Mouse (Mus musculus) heart, adult 2 months (tissue): ENCODE measurements around the gene Tcf12. TPM values are rescaled to one million over a fixed set of nuclear protein-coding genes. Genes with fewer than 3 reads are reported as not detected.
A peak's percentile ranks its signal among the peaks of the same experiment; 100 is the strongest.

Experiments used
- DNase-seq, 2 experiments: peaks; one replicate each; pipeline ENCODE4 v3.0.0; 2021
- H3K27ac ChIP-seq: fragments of 200-600 bp; 2 replicates; pipeline ENCODE4 v1.8.1; 2022
- H3K27me3 ChIP-seq: fragments of 200-500 bp; 2 replicates; pipeline ENCODE4 v1.6.1; 2012; ENCODE audit warnings: mild to moderate bottlenecking, low read length, inconsistent platforms, mixed read lengths; ENCODE audit not compliant: control insufficient read depth, insufficient read depth
- H3K36me3 ChIP-seq: fragments of 200-500 bp; 2 replicates; pipeline ENCODE4 v1.6.1; 2012; ENCODE audit warnings: low read length, inconsistent platforms; ENCODE audit not compliant: control insufficient read depth, insufficient read depth
- H3K4me1 ChIP-seq: fragments of 200-500 bp; 2 replicates; pipeline ENCODE4 v1.6.1; 2011; ENCODE audit warnings: low read length; ENCODE audit not compliant: control insufficient read depth, insufficient read depth
- H3K4me3 ChIP-seq: fragments of 200-600 bp; 2 replicates; pipeline ENCODE4 v1.8.1; 2022
- H3K79me2 ChIP-seq: fragments of 200-500 bp; replicated peaks from 2 replicates; pipeline ENCODE4 v1.6.1; 2012; ENCODE audit warnings: mild to moderate bottlenecking, inconsistent platforms, low read length, moderate library complexity, mixed read lengths; ENCODE audit not compliant: control insufficient read depth, insufficient read depth
- H3K9ac ChIP-seq: fragments of 200-500 bp; 2 replicates; pipeline ENCODE4 v1.6.1; 2012; ENCODE audit warnings: low read depth, mild to moderate bottlenecking, control low read depth, inconsistent platforms, low read length, mixed read lengths
- CTCF ChIP-seq: fragments of 200-600 bp; IDR thresholded peaks from 2 replicates; pipeline ENCODE4 v1.8.1; 2022; ENCODE audit warnings: antibody characterized with exemption, mild to moderate bottlenecking, moderate library complexity
- EP300 ChIP-seq: fragments of 200-500 bp; IDR thresholded peaks from 2 replicates; pipeline ENCODE4 v1.6.1; 2011; ENCODE audit warnings: low read depth, low read length, control low read depth; ENCODE audit not compliant: insufficient read depth
- POLR2A ChIP-seq: fragments of 200-500 bp; IDR thresholded peaks from 2 replicates; pipeline ENCODE4 v1.6.1; 2011; ENCODE audit warnings: mild to moderate bottlenecking, low read depth, low read length, control low read depth; ENCODE audit not compliant: insufficient read depth
- WGBS: fragments of 180-500 bp; shearing (Covaris S2); methylation state at CpG from one replicate; pipeline ENCODE4 v1.1.7; 2018; 5-methylcytosine and 5-hydroxymethylcytosine counted together
- intact Hi-C: fragments of 180-260 bp; cut with DNase I; formaldehyde crosslinking; loops from one replicate; pipeline ENCODE4 v1.15.1; 2025
- long read RNA-seq: library from polyadenylated mRNA; stranded (forward); transcript quantifications from one replicate; pipeline ENCODE4 v2.0.0, GENCODE M21; 2021
- polyA plus RNA-seq: library from polyadenylated mRNA; depleted of rRNA; stranded (reverse); fragments of >200 nt; gene quantifications from 2 replicates; pipeline ENCODE4 v1.2.3, GENCODE M21; 2012; rRNA removed
- total RNA-seq, 2 experiments: library from RNA; stranded (reverse); gene quantifications; 2 replicates each; pipeline ENCODE4 v1.2.3; 2021

Gene Tcf12
- total RNA-seq (10 to 100 TPM; 29.7 to 33.9 TPM), polyA plus RNA-seq (38.0 and 62.8 TPM in 2 replicates)
- long read RNA-seq, full-length matches to known transcripts, result 6 of 11 reads
- long read RNA-seq, partial matches to known transcripts, result 1 of 11 reads
- long read RNA-seq, other reads (novel, unspliced or antisense), result 4 of 11 reads

DNA sequence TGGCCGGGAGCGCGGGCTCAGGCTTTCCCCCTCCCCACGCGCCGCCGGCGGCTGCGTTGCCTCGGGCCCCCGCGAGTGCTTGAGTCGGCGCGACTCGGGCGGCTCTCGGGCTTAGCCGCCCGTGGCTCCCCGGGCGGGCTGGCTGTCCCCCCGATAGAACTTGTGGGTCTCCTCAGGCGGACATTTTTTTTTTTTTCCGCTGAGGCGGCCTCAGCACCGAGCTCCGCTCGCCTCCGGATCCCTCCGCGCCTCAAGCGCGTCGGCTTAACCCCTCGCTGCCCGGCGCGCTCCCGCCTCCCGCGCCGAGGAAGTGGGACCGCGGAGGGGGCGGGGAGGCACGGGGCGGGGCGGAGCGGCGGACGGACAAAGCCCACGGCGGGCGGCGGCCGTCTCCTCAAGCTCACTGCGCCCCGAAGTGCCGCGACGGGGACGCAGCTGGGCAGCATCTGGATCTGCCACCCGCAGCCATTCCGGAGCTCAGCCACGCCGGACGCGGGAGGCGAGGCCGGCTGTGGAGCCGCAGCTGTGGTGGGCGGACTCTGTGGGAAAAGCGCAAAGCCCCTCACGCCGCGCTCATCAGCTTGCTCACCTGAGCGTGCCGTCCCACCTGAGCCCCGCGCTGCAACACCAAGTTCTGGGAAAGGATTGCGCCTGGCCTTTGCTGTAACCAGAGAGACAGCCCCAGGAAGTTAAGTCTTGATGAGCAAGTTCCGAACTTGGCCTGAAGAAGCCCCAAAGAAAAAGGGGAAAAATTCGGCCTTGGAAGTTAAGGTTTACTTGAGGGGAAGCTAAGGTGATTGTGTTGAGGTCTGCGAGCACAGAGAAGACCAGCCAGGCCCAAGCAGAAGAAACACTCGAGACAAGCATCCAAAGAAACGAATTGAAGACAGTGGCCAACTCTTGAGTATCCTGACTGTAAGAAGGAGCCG, at the start of gene Tcf12:
Gene Tcf12, minus strand, starts transcription at position 250 of the 929 bp plus-strand sequence.
- peak within 1 kb of the TSS; percentile 100 for H3K9ac ChIP-seq
- TF ChIP-seq POLR2A (peak; percentile 44), EP300 (0 out of 2 replicates have a peak, but pooled peaks have one; percentile 57), CTCF (no peak)
- DNase-seq, result peak; percentile 91 to 92
- peak within 1 kb of the TSS; percentile 93 for H3K27ac ChIP-seq
- H3K36me3 ChIP-seq, result peaks cover 19% of the 10 kb centered on the region
- H3K4me3 ChIP-seq, result peak within 1 kb of the TSS; percentile 95
- 0 out of 2 replicates have a peak, but pooled peaks cover 2% of the 10 kb centered on the region for H3K79me2 ChIP-seq
- WGBS, result 2% methylated on average over 88 of the region's 88 CpGs
- H3K4me1 ChIP-seq, result peaks cover 2% of the 10 kb centered on the region
- H3K27me3 ChIP-seq, result no peaks in the 10 kb centered on the region
- intact Hi-C loops, result loop anchor here (1.0 to 5.0 kb wide), 5 partner anchors 21 to 280 kb away; no protein-coding TSS in a partner anchor

DNA sequence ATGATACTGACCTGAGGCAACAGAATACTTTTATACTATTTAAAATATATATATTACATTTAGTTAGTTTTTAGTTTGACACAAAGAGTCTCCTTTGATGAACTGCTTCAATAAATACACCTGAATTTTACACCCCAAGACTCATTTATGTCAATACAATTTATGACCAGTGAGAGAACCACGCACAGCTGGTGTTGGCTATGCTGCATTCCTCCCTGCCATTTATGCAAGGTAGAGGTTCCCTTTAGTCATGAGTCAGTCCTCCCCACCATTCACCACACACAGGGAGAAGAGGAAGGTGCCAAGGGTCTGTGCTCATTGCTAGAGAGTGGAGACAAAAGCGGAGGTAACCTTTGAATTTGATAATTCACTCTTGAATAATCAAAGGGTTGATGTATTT, 46.7 kb upstream of the Tcf12 start:
- 94% methylated on average over 2 of the region's 2 CpGs for WGBS
- intact Hi-C loops, result no loop called here

DNA sequence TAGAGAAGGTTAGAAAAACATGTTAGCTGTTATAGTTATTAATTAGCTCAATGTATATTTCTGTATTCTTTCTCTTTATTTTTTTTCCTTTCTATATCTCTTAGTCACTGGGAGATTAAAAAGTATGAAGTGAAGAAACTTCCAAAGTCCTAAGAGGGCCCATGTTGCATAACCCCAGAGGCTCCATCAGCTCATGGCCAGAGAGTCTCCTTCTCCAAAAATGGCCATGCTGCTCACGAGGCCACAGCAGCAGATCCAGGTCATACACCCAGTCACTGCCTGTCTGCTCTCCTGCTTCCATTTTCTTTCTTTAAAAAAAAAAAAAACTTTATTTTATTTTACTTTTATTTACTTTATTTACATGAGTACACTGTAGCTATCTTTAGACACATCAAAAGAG, 45.4 kb upstream of the Tcf12 start:
- H3K36me3 ChIP-seq, result no peaks in the 10 kb centered on the region
- H3K4me3 ChIP-seq, result no peak overlapping the region
- no peak overlapping the region for H3K27ac ChIP-seq
- H3K79me2 ChIP-seq, result no peaks in the 10 kb centered on the region
- H3K9ac ChIP-seq, result no peak overlapping the region
- intact Hi-C loops, result no loop called here
- no peak for TF ChIP-seq POLR2A
- TF ChIP-seq EP300, result no peak
- TF ChIP-seq CTCF, result no peak
- no peaks in the 10 kb centered on the region for H3K27me3 ChIP-seq
- DNase-seq, result no peak
- WGBS, result 83% methylated on average over 1 of the region's 1 CpGs
- H3K4me1 ChIP-seq, result no peaks in the 10 kb centered on the region; the same call in none of the 2 replicates

More for the DNA sequence above, 46.7 kb upstream of the Tcf12 start:
- Histone ChIP-seq H3K4me3 (no peak overlapping the region), H3K27ac (no peak overlapping the region), H3K4me1 (no peaks in the 10 kb centered on the region; the same call in none of the 2 replicates), H3K79me2 (no peaks in the 10 kb centered on the region), H3K36me3 (no peaks in the 10 kb centered on the region), H3K9ac (no peak overlapping the region), H3K27me3 (no peaks in the 10 kb centered on the region)
- TF ChIP-seq CTCF (no peak), EP300 (no peak), POLR2A (no peak)
- DNase-seq, result no peak

DNA sequence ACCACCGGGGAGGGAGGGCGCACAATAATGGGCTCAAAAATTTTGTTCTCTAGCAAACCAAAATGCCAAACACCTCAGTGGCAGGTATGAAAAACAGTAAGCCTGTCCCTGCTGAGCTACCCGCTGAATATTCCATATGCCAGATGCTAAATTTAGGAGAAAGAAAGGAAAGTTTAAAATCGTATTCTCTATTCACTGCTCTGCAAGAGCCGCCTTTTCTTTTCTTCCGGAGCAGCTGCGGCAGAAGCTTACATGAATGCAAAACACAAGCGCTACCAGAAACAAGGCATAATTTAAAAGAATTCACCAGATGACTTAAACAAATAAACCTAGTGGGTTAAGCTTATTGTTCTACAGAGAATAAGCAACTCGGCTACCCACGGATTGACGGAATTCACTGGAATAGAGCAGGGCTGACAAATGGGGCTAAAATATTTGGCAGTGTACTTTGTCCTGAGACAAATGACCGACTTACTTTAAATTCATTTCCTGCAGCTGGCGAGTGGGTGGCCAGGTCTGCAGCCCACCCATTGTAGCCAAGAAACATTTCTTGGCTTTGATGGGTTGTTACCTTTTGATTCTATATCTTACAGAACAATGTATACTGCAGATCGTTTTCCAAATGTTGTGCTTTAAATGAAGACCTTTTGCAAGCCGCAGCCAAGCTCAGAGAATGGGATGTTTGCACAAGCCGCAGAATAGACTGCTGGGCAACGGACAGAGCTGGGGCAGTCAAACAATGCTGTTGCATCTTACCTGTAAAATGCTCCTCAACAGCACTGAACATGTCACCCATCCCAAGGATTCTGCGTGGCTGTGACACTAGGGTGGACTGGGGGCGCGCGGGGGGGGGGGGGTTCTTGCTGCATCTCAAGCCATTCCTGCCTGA, 43.8 kb upstream of the Tcf12 start:
- intact Hi-C loops, result no loop called here
- no peaks in the 10 kb centered on the region for H3K36me3 ChIP-seq
- TF ChIP-seq CTCF (no peak), EP300 (no peak), POLR2A (no peak)
- WGBS, result 38% methylated on average over 21 of the region's 21 CpGs
- no peak overlapping the region for H3K9ac ChIP-seq
- no peaks in the 10 kb centered on the region; the same call in none of the 2 replicates for H3K4me1 ChIP-seq
- no peak for DNase-seq
- no peak overlapping the region for H3K27ac ChIP-seq
- H3K79me2 ChIP-seq, result no peaks in the 10 kb centered on the region
- peak overlapping the region; percentile 20; the same call in 1 of the 2 replicates for H3K4me3 ChIP-seq
- H3K27me3 ChIP-seq, result no peaks in the 10 kb centered on the region

DNA sequence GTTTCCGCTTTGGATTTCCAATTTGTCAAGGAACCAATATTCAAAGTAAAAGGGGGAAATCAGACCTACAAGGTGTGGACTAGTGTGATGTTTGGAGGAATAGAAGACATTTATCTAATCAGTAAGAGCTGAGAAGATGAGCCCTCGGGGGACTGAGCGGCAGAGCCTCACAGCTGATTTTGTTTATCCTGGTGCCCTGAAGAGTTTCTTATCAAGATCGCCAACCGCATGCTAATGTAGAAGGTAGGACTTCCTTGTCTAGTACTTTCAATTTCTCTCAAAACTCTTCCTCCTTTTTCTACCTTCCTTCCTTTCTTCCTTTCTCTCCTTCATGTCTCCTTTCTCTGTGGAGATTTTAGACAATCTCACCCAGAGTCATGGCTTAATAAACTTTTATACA, 32.5 kb upstream of the Tcf12 start:
- 73% methylated on average over 5 of the region's 5 CpGs for WGBS
- Histone ChIP-seq H3K4me1 (no peaks in the 10 kb centered on the region), H3K27me3 (no peaks in the 10 kb centered on the region), H3K4me3 (no peak overlapping the region), H3K9ac (no peak overlapping the region), H3K27ac (no peak overlapping the region), H3K79me2 (no peaks in the 10 kb centered on the region), H3K36me3 (no peaks in the 10 kb centered on the region)
- DNase-seq, result no peak
- intact Hi-C loops, result no loop called here
- TF ChIP-seq EP300 (no peak), CTCF (no peak), POLR2A (no peak)
